Mouse (Mus musculus): ENCODE results near the gene Vmn1r213.

Vmn1r213 gene

GRCm38 (mm10) chr13:23007356-23007755, at the start of gene Vmn1r213:
TSS of gene Vmn1r213 (plus strand) at chr13:23007656.
- DNase-seq = no peak

DNA sequence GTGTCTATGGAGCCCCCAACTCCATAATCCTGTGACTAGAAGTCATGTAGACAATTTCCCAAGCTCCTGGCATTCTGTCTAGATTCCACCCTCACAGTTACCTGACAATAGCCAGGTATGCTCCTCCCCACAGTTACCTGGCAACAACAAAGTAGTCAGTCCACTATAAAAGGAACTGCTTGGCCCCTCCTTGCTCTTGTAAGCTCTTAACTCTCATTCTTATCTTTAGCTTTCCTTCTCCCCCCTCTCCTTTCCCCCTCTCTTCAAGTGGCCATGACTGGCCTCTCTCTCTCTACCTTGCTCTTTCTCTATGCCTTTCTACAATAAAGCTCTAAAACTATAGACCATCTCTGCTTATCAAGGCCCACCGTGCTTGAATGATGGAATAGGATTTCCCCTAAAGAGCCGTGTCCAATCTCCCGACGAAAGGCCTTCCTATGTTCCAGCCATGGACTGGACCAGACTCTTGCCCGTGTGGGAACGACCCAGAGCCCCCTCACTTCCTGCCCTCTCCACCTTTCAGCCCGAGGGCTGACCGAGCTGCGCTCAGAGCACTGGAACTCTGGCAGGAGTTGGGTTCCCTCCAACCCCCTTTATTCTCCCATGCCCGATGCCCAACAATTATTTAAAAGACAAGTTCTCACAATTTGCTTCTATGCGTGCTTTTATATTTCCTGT, 17.1 kb upstream of the Vmn1r213 start:
- no peak for DNase-seq

- DNase-seq = no peak
Observed at GRCm38 (mm10) chr13:22992178-22992700, 15.2 kb upstream of the Vmn1r213 start.

GRCm38 (mm10) chr13:22992721-22993120, 14.7 kb upstream of the Vmn1r213 start:
- no peak for DNase-seq

DNA sequence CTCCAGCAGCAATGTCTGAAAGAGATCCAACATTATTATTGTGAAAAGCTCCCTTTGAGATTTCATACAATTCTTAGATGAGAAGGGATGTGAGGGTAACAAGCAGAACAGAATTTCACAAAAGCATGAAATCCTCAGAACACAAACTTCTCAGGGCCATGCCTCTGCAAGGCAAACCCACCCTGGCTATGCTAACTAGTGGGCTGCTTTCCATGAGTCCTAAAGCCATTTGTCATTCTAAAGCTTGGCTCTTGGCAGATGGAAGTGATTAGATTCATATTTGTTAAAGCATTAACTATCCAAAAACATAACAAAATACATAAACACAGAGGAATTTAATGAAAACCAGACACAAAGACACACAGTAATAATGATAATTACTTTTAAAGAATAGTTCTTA, 10.7 kb downstream of the Vmn1r213 start:
- DNase-seq = no peak

- DNase-seq = no peak
Observed at GRCm38 (mm10) chr13:23024812-23025211, 17.4 kb downstream of the Vmn1r213 start.

- DNase-seq = no peak
Observed at GRCm38 (mm10) chr13:23030118-23030517, 22.7 kb downstream of the Vmn1r213 start, which contains the start of gene Vmn1r214. TSS of gene Vmn1r214 (plus strand) at chr13:23030418.

DNA sequence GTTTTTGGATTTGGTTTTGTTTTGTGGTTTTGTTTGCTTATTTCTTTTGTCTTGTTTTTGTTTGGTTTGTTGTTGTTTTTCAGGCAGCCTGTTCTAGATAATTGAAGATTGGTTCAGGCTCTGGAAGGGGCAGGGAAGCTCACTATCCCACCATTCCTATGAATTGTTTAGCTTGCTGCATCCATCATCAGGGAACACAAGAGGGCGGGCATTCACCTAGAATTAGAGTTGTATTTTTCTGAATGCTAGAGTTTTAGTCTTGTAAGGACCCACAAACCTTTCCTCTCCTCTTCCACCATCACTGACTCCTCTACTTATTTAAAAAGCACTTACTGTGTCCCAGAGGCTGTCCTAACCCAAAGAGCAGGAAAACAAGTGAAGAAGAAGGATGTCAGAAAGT, 50.3 kb downstream of the Vmn1r213 start:
- no peak for DNase-seq
